22 mouse cellular contexts compared by ENCODE assay signal in the genomic region with DNA sequence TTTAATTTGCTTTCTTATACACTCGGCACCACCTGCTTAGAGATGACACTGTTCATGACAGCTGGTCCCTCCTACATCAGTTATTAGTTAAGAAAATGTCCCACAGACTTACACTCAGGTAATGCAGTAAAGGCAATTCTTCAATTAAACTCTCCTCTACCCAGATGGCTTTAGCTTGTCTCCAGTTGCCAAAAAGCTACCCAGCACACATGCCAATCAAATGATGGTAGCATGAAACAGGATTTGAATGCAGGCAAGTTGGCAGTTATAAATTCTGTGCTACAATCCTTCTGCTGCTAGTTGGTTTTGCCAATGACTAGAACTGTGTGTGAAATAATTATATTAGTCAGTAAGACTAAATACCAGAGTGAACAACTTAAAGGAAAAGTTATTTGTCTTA.
DNase-seq lines count a peak whose midpoint lies in the region; ATAC-seq lines count a peak whose summit lies in the region.
"Had no signal": no experiment of that assay in that cellular context is flagged by ENCODE, and none has a peak within 500 bp of the region (broad histone marks: within the 10 kb centered on the region; RNA-seq: fewer than 3 reads in every experiment).

No protein-coding gene starts in this region.

- no peak overlapping the region for H3K4me3 ChIP-seq in forebrain, embryonic 13.5 days
- no peak overlapping the region for H3K4me3 ChIP-seq in forebrain, embryonic 11.5 days (ENCODE audit: low read depth, low read length)
- no peak overlapping the region for H3K4me3 ChIP-seq in hindbrain, embryonic 16.5 days (ENCODE audit: low read length)
- H3K4me3 ChIP-seq: embryonic facial prominence, embryonic 13.5 days; heart, adult 2 months; heart, embryonic 15.5 days; hindbrain, embryonic 13.5 days had no signal

- 85% methylated on average over 1 of the region's 1 CpGs for WGBS in forebrain, embryonic 13.5 days
- WGBS in forebrain, embryonic 11.5 days: 100% methylated on average over 1 of the region's 1 CpGs
- 70% methylated on average over 1 of the region's 1 CpGs for WGBS in hindbrain, embryonic 16.5 days

- no peaks in the 10 kb centered on the region for H3K4me1 ChIP-seq in forebrain, embryonic 13.5 days
- H3K4me1 ChIP-seq in forebrain, embryonic 11.5 days (replicated peaks; ENCODE audit: control insufficient read depth, insufficient read depth, low read length): no peaks in the 10 kb centered on the region
- no peaks in the 10 kb centered on the region for H3K4me1 ChIP-seq in hindbrain, embryonic 16.5 days (ENCODE audit: control insufficient read depth, insufficient read depth, low read depth, low read length)
- H3K4me1 ChIP-seq: embryonic facial prominence, embryonic 13.5 days; heart, embryonic 15.5 days; hindbrain, embryonic 13.5 days had no signal

- ATAC-seq in forebrain, embryonic 13.5 days: peak; percentile 58; the same call in 1 of the 2 replicates
- ATAC-seq in forebrain, embryonic 11.5 days (replicated peaks; ENCODE audit: low FRiP score): no peak
- ATAC-seq in hindbrain, embryonic 16.5 days: no peak
- no peak for ATAC-seq in frontal cortex, adult (ENCODE audit: low TSS enrichment)
- ATAC-seq: CD4-positive, CD25-positive, alpha-beta regulatory T cell, adult 4 months had no signal

- no peak overlapping the region for H3K4me2 ChIP-seq in forebrain, embryonic 13.5 days
- H3K4me2 ChIP-seq in forebrain, embryonic 11.5 days (ENCODE audit: low read depth, low read length, severe bottlenecking): no peak overlapping the region
- H3K4me2 ChIP-seq in hindbrain, embryonic 16.5 days (ENCODE audit: low read length): no peak overlapping the region
- H3K4me2 ChIP-seq: embryonic facial prominence, embryonic 13.5 days; heart, embryonic 11.5 days; heart, embryonic 15.5 days; hindbrain, embryonic 13.5 days had no signal

- no peaks in the 10 kb centered on the region for H3K27me3 ChIP-seq in forebrain, embryonic 13.5 days
- no peaks in the 10 kb centered on the region for H3K27me3 ChIP-seq in forebrain, embryonic 11.5 days (ENCODE audit: control insufficient read depth, insufficient read depth, low read length)
- no peaks in the 10 kb centered on the region for H3K27me3 ChIP-seq in hindbrain, embryonic 16.5 days (replicated peaks; ENCODE audit: control insufficient read depth, insufficient read depth, low read length)
- H3K27me3 ChIP-seq: embryonic facial prominence, embryonic 13.5 days; heart, embryonic 15.5 days; hindbrain, embryonic 13.5 days had no signal

- H3K36me3 ChIP-seq in forebrain, embryonic 13.5 days (ENCODE audit: poor library complexity, severe bottlenecking): no peaks in the 10 kb centered on the region
- no peaks in the 10 kb centered on the region for H3K36me3 ChIP-seq in forebrain, embryonic 11.5 days (ENCODE audit: control insufficient read depth, insufficient read depth, low read length)
- no peaks in the 10 kb centered on the region for H3K36me3 ChIP-seq in hindbrain, embryonic 16.5 days (ENCODE audit: control insufficient read depth, insufficient read depth, low read length)
- H3K36me3 ChIP-seq: embryonic facial prominence, embryonic 13.5 days; G1E; heart, embryonic 15.5 days; hindbrain, embryonic 13.5 days had no signal

- no peak overlapping the region for H3K9ac ChIP-seq in forebrain, embryonic 13.5 days
- no peak overlapping the region for H3K9ac ChIP-seq in forebrain, embryonic 11.5 days (ENCODE audit: low read length)
- no peak overlapping the region for H3K9ac ChIP-seq in hindbrain, embryonic 16.5 days (ENCODE audit: low read depth, low read length)
- H3K9ac ChIP-seq: embryonic facial prominence, embryonic 13.5 days; heart, embryonic 15.5 days; hindbrain, embryonic 13.5 days had no signal

- H3K27ac ChIP-seq in forebrain, embryonic 13.5 days: no peak overlapping the region
- no peak overlapping the region for H3K27ac ChIP-seq in forebrain, embryonic 11.5 days (ENCODE audit: low read depth, low read length)
- H3K27ac ChIP-seq in hindbrain, embryonic 16.5 days (ENCODE audit: low read depth, low read length): no peak overlapping the region
- H3K27ac ChIP-seq: embryonic facial prominence, embryonic 13.5 days; heart, adult 2 months; heart, embryonic 15.5 days; hindbrain, embryonic 13.5 days had no signal

- no peak for DNase-seq in forebrain, embryonic 11.5 days (ENCODE audit: low spot score)
- peak; percentile 44 to 61 for DNase-seq in layer of hippocampus, adult 18-20 months (ENCODE audit: low spot score in 2 of 2)
- no peak for DNase-seq in layer of hippocampus, postnatal 10 days (ENCODE audit: low spot score in 2 of 2)
- peak; percentile 13 for DNase-seq in layer of hippocampus, adult 9-10 months (ENCODE audit: low spot score)
- DNase-seq: adrenal gland, adult 8-10 months; adrenal gland, postnatal 36 days; B cell, adult 2 months; cerebellum, adult 18-20 months; cerebellum, adult 9-11 months; cerebellum, postnatal 36 days; gastrocnemius, postnatal 14 days; heart, adult 2 months; heart, postnatal 14 days had no signal

- H3K9me3 ChIP-seq in forebrain, embryonic 13.5 days (replicated peaks): no peaks in the 10 kb centered on the region
- H3K9me3 ChIP-seq in forebrain, embryonic 11.5 days (ENCODE audit: control insufficient read depth, low read length): no peaks in the 10 kb centered on the region
- H3K9me3 ChIP-seq in hindbrain, embryonic 16.5 days (ENCODE audit: control insufficient read depth, low read length): no peaks in the 10 kb centered on the region
- H3K9me3 ChIP-seq: embryonic facial prominence, embryonic 13.5 days; G1E; heart, embryonic 15.5 days; hindbrain, embryonic 13.5 days had no signal

Comparison
In these comparisons a context has a peak if more than half of its experiments do, and no peak if none do; other contexts are left out.
1. DNase-seq: peak in layer of hippocampus, adult 18-20 months (2 of 2) and layer of hippocampus, adult 9-10 months (single experiment); none in forebrain, embryonic 11.5 days (single experiment) and layer of hippocampus, postnatal 10 days (0 of 2).